Mouse (Mus musculus): ENCODE measurements around the gene Slc16a6.
A peak's percentile ranks its signal among the peaks of the same experiment; 100 is the strongest.

The Slc16a6 gene

DNA sequence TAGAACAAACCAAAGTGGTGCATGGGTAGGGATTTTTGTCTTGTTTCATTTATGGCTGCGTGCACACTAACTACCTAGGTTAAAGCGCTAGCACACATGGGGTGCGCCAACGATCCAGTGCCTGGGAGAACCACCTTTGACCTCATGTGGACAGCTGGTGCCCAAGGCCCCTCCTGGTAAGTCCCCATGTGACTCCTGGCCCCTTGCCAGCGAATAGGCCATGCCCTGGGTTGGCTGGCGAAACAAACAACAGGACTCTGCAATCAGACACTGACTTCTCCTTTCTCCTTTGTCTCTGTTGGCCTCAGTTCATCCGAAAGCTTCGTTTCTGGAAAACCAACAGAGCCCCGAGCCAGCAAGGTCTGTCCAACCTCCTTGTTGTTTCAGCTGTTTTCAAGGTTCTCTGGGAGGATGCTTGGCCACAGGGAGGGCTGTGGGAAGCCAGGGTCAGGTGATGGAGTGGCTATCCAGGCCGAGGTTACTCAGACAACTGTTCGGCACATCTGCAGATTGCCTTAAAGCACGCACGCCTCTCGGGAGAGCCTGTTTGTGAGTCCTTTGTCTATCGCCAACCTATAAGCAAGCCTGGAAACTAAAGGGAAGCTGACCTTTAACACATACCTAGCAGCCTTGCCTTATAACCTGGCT is 12.1 kb upstream of the Slc16a6 start:
- peak; percentile 67 for DNase-seq

- no peak for DNase-seq
Observed at GRCm38 (mm10) chr11:109480440-109480839, 7.0 kb upstream of the Slc16a6 start.

- DNase-seq: no peak
Observed at GRCm38 (mm10) chr11:109479575-109480285, 6.3 kb upstream of the Slc16a6 start.

- DNase-seq: no peak
Observed at GRCm38 (mm10) chr11:109477606-109478380, 4.4 kb upstream of the Slc16a6 start.

- DNase-seq: no peak
Observed at GRCm38 (mm10) chr11:109476653-109477052, 3.3 kb upstream of the Slc16a6 start.

- no peak for DNase-seq
Observed at GRCm38 (mm10) chr11:109476241-109476640, 2.8 kb upstream of the Slc16a6 start.

DNA sequence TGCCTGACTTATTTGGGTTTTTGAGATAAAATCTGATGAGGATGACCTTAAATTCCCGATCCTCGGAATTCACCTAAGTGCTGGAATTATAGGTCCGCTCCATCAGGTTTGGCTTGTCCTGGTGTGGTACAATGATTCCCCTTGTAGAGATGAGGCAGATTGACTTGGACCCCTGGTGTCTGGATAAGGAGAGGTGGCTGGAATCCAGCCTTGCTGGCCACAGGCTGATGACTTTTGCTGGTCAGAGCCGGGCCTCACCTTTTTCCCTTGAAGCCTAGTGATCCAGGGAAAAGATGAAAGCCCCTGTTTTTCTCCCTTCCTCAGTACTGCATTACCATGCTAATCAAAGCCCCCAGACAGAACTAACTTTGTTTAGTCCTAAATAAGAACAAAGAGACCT is 2.3 kb upstream of the Slc16a6 start:
- no peak for DNase-seq

GRCm38 (mm10) chr11:109474836-109475235 is 1.4 kb upstream of the Slc16a6 start:
- no peak for DNase-seq

- peak; percentile 56 for DNase-seq
Observed at GRCm38 (mm10) chr11:109474086-109474742, 816 bp upstream of the Slc16a6 start.

DNA sequence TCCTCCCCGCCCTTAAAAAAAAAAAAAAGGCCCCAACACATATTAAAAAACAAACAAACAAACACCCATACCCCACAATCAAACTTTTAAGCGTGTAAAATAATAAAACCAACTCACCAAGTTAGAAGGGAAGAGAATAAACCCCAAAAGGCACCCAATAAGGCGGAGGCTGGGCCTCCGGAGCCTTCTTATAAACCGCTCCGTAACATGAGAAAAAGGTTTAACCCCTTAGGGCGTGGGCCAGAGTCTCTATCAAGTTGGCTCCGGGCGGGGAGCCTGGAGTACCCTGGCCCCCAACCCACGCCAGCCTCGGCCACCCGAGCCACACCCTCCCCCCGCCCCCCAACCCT is 602 bp downstream of the Slc16a6 start:
- DNase-seq: no peak

DNA sequence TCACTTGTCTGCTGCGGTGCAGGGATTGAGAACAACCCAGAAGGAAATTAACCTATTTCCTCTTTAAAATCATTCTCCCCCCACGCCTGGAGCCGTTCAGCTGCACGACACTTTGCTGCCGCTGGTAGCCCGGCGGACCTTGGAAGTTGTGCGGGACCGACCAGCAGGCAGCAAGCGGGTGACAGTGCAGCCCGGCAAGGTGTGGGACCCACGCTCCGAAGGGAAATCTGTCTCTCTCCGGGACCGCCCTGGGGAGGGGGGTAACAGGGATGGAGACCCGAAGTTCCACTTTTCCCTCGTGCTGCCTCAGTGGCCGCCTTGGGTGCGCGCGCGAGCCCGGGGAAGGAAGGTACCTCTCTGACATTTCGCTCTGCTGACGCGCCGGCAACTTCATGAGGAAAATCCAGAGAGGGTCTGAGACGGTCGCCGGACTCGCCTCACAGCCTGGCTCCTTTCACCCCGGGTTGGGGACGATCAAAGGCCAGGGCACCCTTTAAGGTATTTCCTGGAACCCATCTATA is 1.2 kb downstream of the Slc16a6 start:
- DNase-seq: peak; percentile 54

- no peak for DNase-seq
Observed at GRCm38 (mm10) chr11:109470921-109471861, 2.2 kb downstream of the Slc16a6 start.

DNA sequence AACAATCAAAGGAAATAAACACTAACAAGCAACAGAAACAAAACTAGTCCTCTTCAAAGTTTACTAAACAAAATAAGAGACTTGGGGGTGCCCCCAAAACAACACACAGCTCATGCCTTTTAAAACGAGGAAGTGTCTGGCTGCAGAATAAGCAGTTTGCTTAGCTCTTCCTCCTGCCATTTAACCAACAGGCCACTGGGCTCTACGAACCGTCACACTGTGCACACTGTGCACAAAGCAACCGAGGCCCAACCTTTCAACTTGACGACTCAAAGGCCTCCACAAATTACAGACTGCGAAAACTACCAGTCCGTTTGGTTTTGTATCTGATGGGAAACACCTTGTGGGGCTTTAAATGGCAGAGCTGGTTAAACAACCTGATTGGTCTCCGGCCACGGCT is 3.2 kb downstream of the Slc16a6 start:
- no peak for DNase-seq

GRCm38 (mm10) chr11:109468133-109468532 is 5.3 kb downstream of the Slc16a6 start:
- no peak for DNase-seq

GRCm38 (mm10) chr11:109466987-109467386 is 6.4 kb downstream of the Slc16a6 start:
- no peak for DNase-seq

- no peak for DNase-seq
Observed at GRCm38 (mm10) chr11:109465068-109465467, 8.3 kb downstream of the Slc16a6 start.

DNA sequence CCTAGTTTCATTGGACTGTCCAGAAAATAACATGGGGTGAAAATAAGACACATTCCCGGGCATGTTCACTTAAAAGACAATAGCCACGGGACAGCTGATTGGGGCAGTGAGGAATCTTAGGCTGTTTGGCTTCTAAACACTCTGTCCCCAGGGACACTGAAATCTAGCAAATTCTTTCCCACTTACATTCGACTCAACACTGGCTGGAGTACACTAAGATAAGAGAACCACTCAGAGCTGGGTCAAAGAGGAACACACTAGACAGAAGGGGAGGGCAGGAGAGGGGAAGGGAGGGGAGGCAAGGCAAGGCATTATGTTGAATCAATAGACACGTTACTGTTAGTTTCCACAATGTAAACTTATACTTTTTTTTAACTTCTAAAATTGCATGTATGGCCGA is 12.8 kb downstream of the Slc16a6 start:
- DNase-seq: no peak

- DNase-seq: no peak
Observed at GRCm38 (mm10) chr11:109458165-109458564, 15.2 kb downstream of the Slc16a6 start.

GRCm38 (mm10) chr11:109456261-109456660 is 17.1 kb downstream of the Slc16a6 start:
- no peak for DNase-seq

DNA sequence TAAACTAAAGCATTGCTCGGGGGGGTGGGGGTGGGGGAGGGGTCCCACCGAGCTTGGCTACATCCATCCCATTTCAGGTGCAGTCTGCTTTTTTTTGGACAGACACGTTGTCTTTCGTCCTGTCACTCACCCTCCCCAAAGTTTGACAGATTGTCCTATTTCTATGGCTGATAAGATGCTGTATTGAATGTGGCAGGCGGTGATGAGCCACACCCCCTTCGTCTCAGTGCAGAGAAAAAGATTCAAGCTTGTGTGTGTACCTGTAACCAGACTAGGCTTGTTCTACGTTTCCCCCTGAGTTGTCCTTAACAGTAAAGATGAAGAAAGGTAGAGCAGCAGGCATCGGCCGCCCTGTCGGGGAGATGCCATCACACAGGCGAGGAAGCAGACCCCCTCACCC is 22.2 kb downstream of the Slc16a6 start:
- DNase-seq: no peak

DNA sequence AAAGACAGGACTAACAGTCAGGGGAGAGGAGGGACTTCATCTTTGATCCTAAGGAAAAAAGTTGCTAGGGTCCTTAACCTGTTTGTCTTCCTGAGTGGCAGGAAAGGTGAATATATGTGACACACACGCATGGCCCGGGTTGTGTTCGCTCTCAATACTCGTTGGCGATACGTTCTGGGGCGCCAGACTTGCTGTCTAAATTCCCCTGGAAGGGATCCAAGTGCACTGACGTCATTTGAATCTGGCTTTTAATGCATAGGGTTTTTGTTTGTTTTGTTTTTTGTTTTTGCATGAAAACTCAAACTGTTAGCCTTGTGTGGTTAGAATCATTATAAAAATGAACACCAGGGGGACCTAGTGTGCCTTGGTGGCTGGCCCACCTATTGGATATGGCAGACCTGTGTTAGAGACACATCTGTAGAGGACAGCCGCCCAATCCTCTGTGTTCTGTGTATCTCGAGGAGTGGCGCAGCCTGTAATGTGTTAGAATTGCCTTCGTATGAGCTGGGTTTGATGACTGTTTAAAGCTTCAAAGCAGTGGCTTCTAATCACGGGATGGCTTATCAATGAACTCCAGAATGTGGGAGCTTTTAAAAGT is 27.9 kb downstream of the Slc16a6 start:
- no peak for DNase-seq

GRCm38 (mm10) chr11:109444600-109444999 is 28.8 kb downstream of the Slc16a6 start:
- no peak for DNase-seq

All from cerebellum, adult 9-11 months (tissue).